Mouse (Mus musculus) cerebellum, adult 8-10 months (tissue): Measurements from ENCODE around the gene Macrod2.

Experiments used
- DNase-seq: peaks from one replicate; pipeline ENCODE4 v3.0.0; 2022

Gene Macrod2

DNA sequence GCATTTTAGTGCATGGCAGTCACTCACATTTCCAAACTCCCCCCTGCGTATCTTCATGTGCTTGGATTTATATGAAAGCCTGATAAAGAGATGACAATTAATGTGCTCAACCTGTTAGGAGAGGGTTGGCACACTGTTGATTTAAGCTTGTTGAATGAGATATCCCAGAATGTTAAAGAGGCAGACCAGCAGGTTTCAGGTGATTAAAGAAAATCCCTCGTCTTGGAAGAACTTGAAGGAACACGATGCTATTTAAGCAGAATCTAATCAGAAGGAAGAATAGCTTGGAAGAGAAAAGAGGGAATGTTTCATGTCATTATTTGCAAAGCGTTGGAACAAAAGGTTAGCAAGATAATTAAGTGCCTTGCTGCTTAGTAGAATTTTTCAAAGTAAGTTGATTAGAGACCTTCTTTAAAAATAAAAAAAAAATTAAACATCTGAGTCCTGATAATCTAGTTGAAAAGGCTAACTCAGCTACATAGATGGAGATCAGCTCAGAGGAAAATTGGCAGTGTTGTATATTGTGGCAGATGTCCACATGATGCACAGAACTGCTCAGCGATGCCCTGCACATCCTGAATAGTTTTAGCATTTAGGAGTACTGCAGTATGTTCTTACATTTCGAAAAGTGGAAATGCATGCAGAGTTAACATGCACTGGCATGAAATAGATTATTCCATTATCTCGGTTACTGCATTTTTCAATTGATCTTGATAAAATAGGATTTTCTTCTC is 518.7 kb downstream of the Macrod2 start:
- peak; percentile 17 for DNase-seq

GRCm38 (mm10) chr2:140926922-140927321 is 531.8 kb downstream of the Macrod2 start:
- DNase-seq: no peak

DNA sequence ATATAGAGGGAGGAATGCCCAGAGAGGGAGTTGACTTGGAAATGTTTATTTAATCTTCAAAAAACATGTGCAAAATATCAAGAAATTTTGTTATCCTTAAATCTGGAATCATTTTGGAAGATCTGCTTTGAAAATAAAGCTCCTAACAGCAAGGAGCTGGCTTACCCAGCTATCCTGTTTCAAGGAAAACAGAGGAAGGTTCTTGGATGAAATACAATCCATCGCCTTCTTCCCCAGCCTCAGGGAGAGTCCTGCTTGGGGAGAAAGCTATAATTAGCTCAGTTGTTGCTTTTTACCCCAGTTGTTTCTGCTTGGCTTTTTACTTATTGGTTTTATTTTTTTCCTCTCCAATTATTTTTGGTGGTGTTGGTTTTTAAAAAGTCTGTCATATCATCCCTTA is 539.4 kb downstream of the Macrod2 start:
- no peak for DNase-seq

GRCm38 (mm10) chr2:140949461-140949860 is 554.4 kb downstream of the Macrod2 start:
- peak; percentile 75 for DNase-seq

GRCm38 (mm10) chr2:140959246-140959645 is 564.1 kb downstream of the Macrod2 start:
- peak; percentile 15 for DNase-seq

DNA sequence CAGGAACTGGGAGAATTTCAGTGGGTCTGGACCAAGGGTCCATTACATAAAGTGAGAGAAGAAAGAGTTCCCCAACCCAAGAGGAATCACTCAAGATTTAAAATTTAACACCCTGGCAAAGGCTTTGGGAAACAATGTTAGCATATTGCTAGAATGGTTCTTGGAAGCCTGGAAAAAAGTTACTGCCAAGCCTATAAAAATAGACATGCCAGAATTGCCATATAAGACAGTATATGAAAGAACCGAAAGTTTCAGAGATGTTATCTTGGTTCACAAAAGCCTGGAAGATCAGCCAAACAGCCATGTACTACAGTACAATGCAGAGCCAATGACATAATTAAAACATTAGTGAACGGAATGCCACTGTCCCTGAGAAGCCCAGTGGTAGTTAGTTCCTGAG is 575.1 kb downstream of the Macrod2 start:
- no peak for DNase-seq

DNA sequence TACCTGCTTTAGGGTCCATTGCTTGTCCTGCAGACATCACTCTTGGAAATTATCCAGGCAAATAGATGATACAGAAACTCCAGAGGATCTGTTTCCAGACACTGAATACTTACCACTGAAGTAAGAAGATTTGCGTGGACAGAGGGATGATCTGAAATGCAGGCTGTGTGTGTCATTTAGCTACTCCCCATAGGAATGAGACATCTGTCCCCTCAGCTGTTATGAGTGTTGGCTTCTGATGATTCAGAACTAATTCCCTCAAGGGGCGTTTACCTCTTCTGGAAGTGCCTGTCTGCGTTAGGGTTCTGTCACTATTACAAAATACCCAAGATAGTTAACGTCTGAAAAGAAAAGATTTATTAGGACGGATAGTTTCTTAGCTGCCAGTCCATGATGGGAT is 576.7 kb downstream of the Macrod2 start:
- DNase-seq: no peak

DNA sequence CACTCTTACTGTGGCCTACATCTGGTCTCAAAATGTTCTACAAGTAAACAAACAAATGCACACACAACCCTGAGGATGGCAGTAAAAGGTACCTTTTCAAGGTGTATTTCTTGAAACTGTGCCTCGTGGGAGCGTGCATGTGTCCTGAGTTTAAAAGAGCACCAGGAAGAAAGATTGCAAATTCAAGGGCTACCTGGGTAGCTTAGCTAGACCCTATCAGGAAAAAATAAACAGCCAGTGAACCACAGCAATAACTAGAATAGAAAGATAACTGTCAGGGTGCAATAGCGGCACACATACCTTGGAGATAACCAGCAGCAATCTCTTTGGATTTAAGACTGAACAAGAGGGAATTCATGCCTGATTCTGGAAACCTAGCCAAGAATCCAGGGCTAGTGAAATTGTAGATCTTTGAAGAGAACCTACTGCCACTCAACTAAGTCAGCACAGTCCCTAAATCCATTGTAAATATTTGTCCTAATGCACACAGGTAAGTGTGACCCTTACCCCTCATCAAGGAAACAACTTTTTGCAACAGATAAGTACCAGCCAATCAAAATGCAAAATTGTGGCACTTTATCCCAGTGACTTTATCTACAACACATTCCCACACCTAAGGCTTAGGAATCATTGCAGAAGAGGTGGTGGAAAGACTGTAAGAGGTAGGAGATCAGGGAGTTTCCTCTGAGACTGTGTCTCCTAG is 590.7 kb downstream of the Macrod2 start:
- no peak for DNase-seq

DNA sequence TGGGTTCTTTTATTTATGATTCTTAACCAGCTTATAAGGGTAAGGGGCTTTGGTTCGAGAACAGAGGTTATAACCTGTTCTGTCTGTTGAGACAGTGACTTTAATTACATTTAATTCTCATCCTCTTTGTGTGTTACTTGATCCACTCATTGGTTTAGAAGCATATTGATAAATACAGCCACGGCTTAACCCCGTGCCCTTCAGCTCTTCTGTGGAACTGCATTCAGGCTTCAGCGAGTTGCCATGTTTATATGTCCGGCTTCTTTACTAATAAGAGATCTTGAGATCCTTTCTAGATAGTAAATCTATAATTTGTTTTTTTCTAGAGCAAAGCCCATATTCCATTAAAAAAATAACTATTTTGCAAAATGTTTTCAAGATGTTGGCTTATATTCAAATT is 608.7 kb downstream of the Macrod2 start:
- DNase-seq: no peak

GRCm38 (mm10) chr2:141004326-141004725 is 609.2 kb downstream of the Macrod2 start:
- no peak for DNase-seq

GRCm38 (mm10) chr2:141005616-141006015 is 610.5 kb downstream of the Macrod2 start:
- no peak for DNase-seq

DNA sequence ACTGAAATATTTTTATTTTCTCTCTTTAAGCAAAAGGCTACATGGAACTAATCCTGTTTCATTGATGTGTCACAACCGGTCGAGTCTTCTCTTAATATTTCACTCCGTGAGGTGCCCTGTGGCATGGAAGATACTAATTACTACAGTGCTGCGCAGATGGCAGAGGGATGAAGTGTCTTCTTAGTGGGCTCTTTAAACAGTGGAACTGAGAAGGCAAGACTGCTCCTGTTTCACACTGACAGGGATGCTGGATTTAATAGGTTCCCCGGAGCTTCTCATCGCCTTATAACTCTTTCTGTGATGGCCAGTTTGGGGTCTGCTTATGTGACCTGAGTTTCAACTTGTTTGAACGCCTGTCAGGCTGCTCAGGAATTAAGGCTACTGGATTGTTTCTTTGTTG is 612.6 kb downstream of the Macrod2 start:
- DNase-seq: no peak

- no peak for DNase-seq
Measured at GRCm38 (mm10) chr2:141008458-141008857, 613.3 kb downstream of the Macrod2 start.

DNA sequence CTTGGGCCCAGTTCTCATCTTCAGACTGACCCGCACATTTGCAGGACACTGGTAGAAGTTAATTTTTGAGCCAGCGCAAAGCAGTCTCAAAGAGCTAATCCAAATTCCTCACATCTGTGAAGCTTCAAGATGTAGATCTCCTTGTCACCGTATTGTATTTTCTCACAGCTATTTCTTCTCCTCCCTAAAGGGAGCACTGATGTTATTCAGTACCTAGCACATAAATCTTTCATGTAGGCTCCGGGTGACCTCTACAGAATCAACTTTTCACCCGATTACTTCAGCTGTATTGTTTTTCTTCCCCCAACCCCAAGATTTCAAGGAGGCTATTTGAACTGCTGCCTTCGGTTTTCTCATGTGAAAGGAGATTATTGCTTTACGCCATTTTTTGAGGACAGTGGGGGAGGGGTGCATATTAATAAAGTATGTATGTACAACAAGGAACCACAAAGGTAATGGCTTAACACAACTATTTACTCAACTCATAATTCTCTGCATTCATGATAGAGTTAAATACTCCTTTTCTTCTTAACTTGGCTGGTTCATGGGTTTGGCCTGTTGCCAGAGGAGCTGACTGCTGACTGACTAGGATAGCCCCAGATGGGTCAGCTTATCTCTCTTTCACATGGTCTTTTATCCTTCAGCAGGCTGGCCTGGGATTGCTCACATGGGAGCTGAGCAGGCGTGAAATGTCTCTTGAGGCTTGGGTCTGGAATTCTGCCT is 618.5 kb downstream of the Macrod2 start:
- DNase-seq: no peak

DNA sequence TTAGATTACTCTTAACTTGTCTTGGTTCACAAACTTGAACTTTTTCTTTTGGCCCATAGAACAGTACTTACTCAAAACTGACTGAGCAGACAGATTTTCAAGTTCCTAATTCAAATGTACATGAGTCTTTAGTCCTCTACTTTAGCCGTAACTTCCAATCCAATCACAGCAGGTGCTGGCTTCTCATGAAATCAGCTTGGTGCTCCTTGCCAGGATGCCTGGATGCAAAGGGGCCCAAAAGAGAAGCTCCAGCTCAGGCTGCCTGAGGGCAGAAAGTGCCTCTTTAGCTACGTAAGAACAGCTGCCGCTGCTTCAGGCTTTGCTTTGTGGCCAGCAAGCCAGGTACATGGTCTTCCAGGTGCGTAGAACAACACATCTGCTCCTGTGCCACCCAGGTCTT is 627.9 kb downstream of the Macrod2 start:
- no peak for DNase-seq

- DNase-seq: no peak
Measured at GRCm38 (mm10) chr2:141023916-141024315, 628.8 kb downstream of the Macrod2 start.

GRCm38 (mm10) chr2:141024316-141025043 is 629.4 kb downstream of the Macrod2 start:
- no peak for DNase-seq

GRCm38 (mm10) chr2:141056685-141057454 is 661.8 kb downstream of the Macrod2 start:
- no peak for DNase-seq

GRCm38 (mm10) chr2:141057455-141057833 is 662.3 kb downstream of the Macrod2 start:
- no peak for DNase-seq

DNA sequence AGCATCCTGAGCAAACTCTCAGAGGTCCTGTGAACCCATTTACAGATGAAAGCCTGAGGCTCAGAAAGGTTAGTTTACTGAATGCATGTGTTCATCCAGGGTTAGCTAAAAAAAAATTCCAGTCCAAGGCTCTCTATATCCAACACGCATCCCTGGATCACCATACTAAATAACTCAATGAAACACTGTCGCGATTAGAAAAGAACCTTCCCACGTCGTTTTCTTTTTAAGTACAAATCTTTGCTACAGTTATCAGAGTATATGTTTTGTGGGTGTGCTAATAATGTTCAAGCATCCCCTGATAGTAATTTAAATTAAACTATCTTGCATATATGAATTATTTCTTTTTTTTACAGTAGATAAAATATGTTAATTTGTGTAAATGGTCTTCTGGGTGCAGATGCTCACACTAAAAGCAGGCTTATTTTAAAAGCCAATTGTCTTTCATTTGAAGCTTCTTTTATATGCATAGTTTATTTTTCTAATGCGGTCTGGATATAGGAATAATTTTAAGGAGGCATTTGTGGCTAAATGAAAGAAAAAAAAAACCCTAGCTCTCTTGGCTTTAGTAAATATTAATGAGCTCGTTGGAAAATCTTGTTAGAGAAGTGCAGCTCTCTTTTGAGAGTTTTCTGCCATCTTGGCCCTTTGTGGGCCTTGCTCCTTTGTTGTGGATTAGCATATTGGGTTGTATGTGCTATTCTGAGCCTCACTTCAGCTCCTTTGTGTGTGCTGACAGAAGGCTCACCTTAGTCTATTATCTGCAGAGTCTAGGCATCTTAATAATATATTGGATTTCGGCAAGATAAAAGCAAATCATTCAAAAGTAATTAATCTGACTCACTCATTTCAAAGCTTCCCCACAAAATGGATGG is 679.1 kb downstream of the Macrod2 start:
- DNase-seq: no peak

DNA sequence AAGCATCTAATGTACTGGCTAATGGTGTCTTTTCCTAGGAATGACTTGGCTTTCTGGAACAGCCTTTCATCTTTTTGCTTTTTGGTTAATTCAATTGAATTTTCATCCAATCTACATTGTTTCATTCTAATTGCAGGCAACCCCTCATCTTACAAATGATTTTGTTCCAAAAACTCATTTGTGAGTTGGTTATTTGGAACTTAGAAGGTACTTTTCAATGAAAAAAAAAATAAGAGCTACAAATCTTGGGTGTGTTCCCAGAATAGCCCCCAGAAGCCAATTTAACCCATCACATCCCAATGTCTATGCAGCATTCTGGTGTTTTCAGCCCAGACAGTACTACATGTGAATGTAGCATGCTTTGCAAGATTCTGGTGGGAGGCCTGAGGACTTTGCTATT is 683.1 kb downstream of the Macrod2 start:
- no peak for DNase-seq
